Mouse (Mus musculus) forebrain, embryonic 10.5 days (tissue): Measurements from ENCODE around the gene Lztfl1. TPM values are rescaled to one million over a fixed set of nuclear protein-coding genes. Genes with fewer than 3 reads are reported as not detected.
A peak's percentile ranks its signal among the peaks of the same experiment; 100 is the strongest.

ENCODE experiments used
- DNase-seq: peaks from one replicate; pipeline ENCODE4 v3.0.0-alpha.2; 2017; ENCODE audit warnings: low spot score; ENCODE audit errors: extremely low spot score
- H3K27ac ChIP-seq: fragments of 300-500 bp; sonication (generic); 2 replicates; pipeline ENCODE4 v1.5.1; 2016; ENCODE audit warnings: mild to moderate bottlenecking
- H3K27me3 ChIP-seq: fragments of 300-500 bp; sonication (generic); 2 replicates; pipeline ENCODE4 v1.6.1; 2016; ENCODE audit warnings: mild to moderate bottlenecking; ENCODE audit not compliant: poor library complexity, severe bottlenecking
- H3K36me3 ChIP-seq: fragments of 300-500 bp; sonication (generic); replicated peaks from 2 replicates; pipeline ENCODE4 v1.6.1; 2016; ENCODE audit warnings: mild to moderate bottlenecking, moderate library complexity
- H3K4me1 ChIP-seq: fragments of 300-500 bp; sonication (generic); 2 replicates; pipeline ENCODE4 v1.6.1; 2016
- H3K4me3 ChIP-seq: fragments of 300-500 bp; sonication (generic); 2 replicates; pipeline ENCODE4 v1.5.1; 2016; ENCODE audit warnings: mild to moderate bottlenecking, moderate library complexity
- H3K9me3 ChIP-seq: fragments of 300-500 bp; sonication (generic); 2 replicates; pipeline ENCODE4 v1.6.1; 2016; ENCODE audit warnings: mild to moderate bottlenecking, moderate library complexity
- WGBS: fragments of 180-500 bp; shearing (Covaris S2); methylation state at CpG from one replicate; pipeline ENCODE4 v1.1.7; 2016; 5-methylcytosine and 5-hydroxymethylcytosine counted together
- polyA plus RNA-seq: library from polyadenylated mRNA; unstranded; fragments of >200 nt; fragmentation: Nextera tagmentation; extraction: Ambion mirVana; gene quantifications from 2 replicates; pipeline ENCODE4 v1.2.1, GENCODE M21; 2016

The Lztfl1 gene
- polyA plus RNA-seq, 1 experiment from 2014 or later = 41.3 TPM

- H3K27me3 ChIP-seq = no peaks in the 10 kb centered on the region
- 75% methylated on average over 2 of the region's 2 CpGs for WGBS
- no peak overlapping the region for H3K27ac ChIP-seq
- no peaks in the 10 kb centered on the region for H3K36me3 ChIP-seq
- H3K9me3 ChIP-seq = no peaks in the 10 kb centered on the region
- no peak for DNase-seq
- H3K4me3 ChIP-seq = no peak overlapping the region
- H3K4me1 ChIP-seq = peaks cover 2% of the 10 kb centered on the region; the same call in 1 of the 2 replicates
Observed at GRCm38 (mm10) chr9:123722737-123723493, 5.4 kb upstream of the Lztfl1 start.

- H3K36me3 ChIP-seq = peaks cover 10% of the 10 kb centered on the region
- DNase-seq = no peak
- no peaks in the 10 kb centered on the region for H3K9me3 ChIP-seq
- peak overlapping the region; percentile 90 for H3K4me3 ChIP-seq
- peaks cover 15% of the 10 kb centered on the region for H3K4me1 ChIP-seq
- no peaks in the 10 kb centered on the region for H3K27me3 ChIP-seq
- H3K27ac ChIP-seq = no peak overlapping the region
- 77% methylated on average over 3 of the region's 3 CpGs for WGBS
Observed at GRCm38 (mm10) chr9:123716301-123716700, 1.2 kb downstream of the Lztfl1 start.

- DNase-seq = no peak
- Histone ChIP-seq H3K36me3 (peaks cover 39% of the 10 kb centered on the region), H3K27me3 (no peaks in the 10 kb centered on the region), H3K27ac (no peak overlapping the region), H3K4me3 (no peak overlapping the region), H3K9me3 (no peaks in the 10 kb centered on the region), H3K4me1 (peaks cover 14% of the 10 kb centered on the region)
- WGBS = 86% methylated on average over 2 of the region's 2 CpGs
Observed at GRCm38 (mm10) chr9:123713111-123713510, 4.4 kb downstream of the Lztfl1 start.

DNA sequence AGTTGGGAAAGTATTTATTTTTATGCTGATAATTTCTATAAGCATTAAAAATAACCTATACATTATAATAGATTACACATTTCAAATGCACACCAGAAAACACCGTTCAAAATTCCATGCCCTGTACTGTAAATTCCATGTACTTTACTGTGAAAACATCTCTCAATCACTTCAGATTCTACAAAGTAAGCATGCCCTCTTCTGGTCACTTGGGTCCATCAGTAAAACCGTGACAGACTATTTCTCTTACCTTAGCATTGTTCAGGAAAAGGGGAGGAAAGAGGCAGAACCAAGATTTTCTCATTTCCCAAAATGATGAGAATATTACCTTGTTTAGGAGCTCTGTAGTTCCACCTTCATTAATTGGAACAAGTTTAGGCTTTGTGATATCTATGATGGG is 8.3 kb downstream of the Lztfl1 start:
- DNase-seq = no peak
- WGBS = 47% methylated on average over 2 of the region's 2 CpGs
- Histone ChIP-seq H3K36me3 (peaks cover 57% of the 10 kb centered on the region), H3K9me3 (no peaks in the 10 kb centered on the region), H3K4me3 (no peak overlapping the region), H3K27ac (no peak overlapping the region), H3K4me1 (no peaks in the 10 kb centered on the region), H3K27me3 (no peaks in the 10 kb centered on the region)

DNA sequence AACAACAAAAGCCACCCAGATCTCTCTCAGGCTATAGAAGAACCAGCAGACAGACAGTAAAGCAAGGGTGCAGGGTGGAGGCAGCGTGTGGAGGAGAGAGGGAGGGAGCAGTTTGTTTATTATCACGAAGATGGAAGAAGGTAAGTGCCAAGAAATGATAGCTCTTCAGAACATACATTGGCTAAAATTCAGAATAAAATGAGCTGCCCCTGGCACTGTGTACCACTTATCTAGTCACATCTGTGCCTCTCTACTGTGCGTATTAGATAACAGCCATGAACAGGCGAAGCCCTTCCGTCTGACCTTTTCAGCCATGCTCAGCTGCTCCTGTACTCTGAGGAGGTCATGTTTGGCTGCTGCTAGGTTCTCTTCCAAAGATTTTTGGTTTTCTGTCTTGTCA is 15.7 kb downstream of the Lztfl1 start:
- no peak overlapping the region for H3K4me3 ChIP-seq
- H3K27ac ChIP-seq = no peak overlapping the region
- no peaks in the 10 kb centered on the region for H3K4me1 ChIP-seq
- DNase-seq = no peak
- H3K9me3 ChIP-seq = no peaks in the 10 kb centered on the region
- 88% methylated on average over 5 of the region's 5 CpGs for WGBS
- no peaks in the 10 kb centered on the region for H3K27me3 ChIP-seq
- H3K36me3 ChIP-seq = peaks cover 43% of the 10 kb centered on the region

DNA sequence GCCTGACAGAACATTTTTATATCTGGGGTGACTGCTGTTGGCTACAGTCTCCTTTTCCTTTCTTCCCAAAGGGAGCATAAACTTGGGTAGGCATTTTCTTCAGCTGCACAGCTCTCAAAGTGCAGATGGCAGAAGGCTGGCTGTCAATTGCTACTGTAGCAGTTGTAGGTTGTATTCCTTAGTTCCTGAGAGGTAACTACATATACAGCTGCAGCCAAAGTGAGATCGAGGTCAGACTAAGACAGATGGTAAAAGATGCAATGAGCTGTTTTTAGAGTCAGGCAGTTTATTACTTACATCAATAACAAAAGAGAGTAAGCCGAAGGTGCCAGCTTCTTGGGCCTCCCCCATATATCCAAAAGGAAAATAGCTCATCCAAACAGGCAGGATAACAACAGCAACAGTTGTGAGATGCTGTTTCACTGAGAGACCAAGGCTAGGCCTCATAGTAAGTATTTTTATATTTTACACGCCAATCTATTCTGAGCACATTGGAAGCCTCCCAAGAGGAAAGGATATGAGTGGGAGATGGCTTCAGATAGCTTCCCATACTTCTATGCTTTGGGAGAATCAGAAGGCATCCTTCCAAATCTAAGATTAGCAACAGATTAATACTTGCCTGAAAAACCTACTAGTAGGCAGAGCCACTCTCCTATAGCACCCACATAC is 21.7 kb downstream of the Lztfl1 start:
- no peak overlapping the region for H3K27ac ChIP-seq

DNA sequence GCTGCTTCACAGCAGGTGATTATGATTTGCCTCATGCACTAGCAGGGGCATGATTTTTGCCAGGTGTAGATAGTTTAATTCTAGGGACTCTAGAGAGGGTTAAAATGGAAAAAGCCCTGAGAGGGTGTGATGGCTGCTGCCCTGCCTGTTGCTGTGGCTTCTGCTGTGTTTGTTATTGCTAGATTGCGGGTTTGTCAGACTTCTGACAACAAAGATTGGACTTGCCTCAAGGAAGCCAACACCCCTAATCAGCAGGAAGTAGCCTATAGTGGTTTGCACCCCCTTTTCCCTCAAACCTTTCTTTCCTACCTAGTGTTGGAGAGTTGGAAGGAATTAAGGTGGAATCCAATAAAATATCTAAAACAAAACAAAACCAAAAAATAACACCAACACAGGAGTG is 29.3 kb downstream of the Lztfl1 start:
- DNase-seq = no peak
- Histone ChIP-seq H3K4me1 (peaks cover 7% of the 10 kb centered on the region), H3K4me3 (no peak overlapping the region), H3K36me3 (peaks cover 10% of the 10 kb centered on the region), H3K27me3 (peaks cover 6% of the 10 kb centered on the region; the same call in 1 of the 2 replicates), H3K27ac (no peak overlapping the region), H3K9me3 (no peaks in the 10 kb centered on the region)
- WGBS = 81% methylated on average over 1 of the region's 1 CpGs

More for the DNA sequence above, 21.7 kb downstream of the Lztfl1 start:
- H3K9me3 ChIP-seq = no peaks in the 10 kb centered on the region
- H3K4me3 ChIP-seq = no peak overlapping the region
- H3K27me3 ChIP-seq = no peaks in the 10 kb centered on the region
- H3K4me1 ChIP-seq = no peaks in the 10 kb centered on the region
- no peak for DNase-seq
- peaks cover 24% of the 10 kb centered on the region for H3K36me3 ChIP-seq
- 95% methylated on average over 3 of the region's 3 CpGs for WGBS

DNA sequence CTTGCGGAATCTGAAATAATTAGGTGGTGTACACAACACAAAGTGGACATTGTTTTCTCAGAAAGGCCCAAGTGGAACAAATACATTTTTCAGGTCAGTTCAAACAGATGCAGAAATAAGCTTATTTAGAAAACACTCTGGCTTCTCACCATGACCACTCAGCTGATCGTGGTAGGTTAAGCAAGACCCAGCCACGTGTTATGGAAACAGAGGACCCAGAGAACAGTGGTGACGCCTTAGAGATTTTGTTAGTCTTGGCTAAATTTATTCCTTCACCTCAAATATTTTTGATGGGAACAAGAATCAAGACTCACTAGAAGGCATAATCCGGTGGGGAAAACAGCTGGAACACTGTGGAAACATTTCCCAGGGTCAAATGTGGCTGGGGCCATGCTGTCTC is 31.3 kb downstream of the Lztfl1 start:
- Histone ChIP-seq H3K4me3 (no peak overlapping the region), H3K27me3 (peaks cover 21% of the 10 kb centered on the region), H3K9me3 (no peaks in the 10 kb centered on the region), H3K36me3 (peaks cover 1% of the 10 kb centered on the region; the same call in 1 of the 2 replicates), H3K27ac (no peak overlapping the region), H3K4me1 (peaks cover 7% of the 10 kb centered on the region)
- WGBS = 69% methylated on average over 5 of the region's 5 CpGs
- DNase-seq = no peak

DNA sequence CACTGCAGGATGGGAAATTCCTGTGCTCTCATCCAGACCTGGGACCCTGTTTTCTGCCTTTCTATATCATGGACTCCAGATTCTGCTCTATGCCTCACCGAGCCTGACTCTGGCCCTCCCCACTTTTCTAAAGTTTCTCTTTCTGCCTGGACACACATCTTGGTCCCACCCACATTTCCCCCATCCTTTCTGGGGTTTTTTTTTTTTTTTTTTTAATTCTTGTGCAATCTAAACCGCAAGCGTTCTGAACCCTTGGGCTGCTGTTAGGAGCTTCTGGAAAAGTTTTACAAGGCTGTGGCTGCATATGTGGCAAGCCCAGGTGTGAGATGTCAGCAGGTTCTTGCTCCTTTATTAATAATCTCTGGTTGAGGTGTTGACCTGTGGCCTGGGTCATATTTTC is 33.8 kb downstream of the Lztfl1 start:
- DNase-seq = no peak
- 70% methylated on average over 3 of the region's 3 CpGs for WGBS
- Histone ChIP-seq H3K9me3 (no peaks in the 10 kb centered on the region), H3K4me3 (no peak overlapping the region), H3K27ac (no peak overlapping the region), H3K4me1 (peaks cover 12% of the 10 kb centered on the region), H3K36me3 (no peaks in the 10 kb centered on the region), H3K27me3 (peaks cover 46% of the 10 kb centered on the region)

DNA sequence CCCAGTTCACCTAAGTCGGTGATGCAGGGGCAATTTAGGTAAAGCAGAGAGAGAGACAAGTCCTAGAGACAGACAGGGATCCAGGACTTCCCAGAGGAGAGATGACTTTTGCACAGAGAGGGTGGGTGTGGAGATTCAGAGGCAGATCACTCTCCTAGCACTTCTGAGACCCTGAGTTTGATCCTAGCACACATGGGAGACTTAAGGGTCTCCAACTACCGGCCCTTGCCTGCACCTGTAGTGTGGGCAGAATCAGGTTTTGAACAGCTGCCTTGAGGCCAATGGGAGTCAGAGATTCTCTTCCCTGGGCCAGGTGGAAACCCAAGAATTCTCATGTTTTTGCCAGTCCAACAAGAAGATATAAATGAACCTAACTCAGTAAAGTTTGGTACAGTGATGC is 38.3 kb downstream of the Lztfl1 start:
- H3K4me3 ChIP-seq = peak overlapping the region; percentile 55
- H3K4me1 ChIP-seq = peaks cover 12% of the 10 kb centered on the region
- WGBS = 27% methylated on average over 2 of the region's 2 CpGs
- DNase-seq = no peak
- no peaks in the 10 kb centered on the region for H3K36me3 ChIP-seq
- H3K27me3 ChIP-seq = peaks cover 90% of the 10 kb centered on the region
- H3K27ac ChIP-seq = no peak overlapping the region
- H3K9me3 ChIP-seq = no peaks in the 10 kb centered on the region

- H3K27me3 ChIP-seq = peaks cover 89% of the 10 kb centered on the region
Observed at GRCm38 (mm10) chr9:123678327-123679105, 39.0 kb downstream of the Lztfl1 start, which contains the start of the genes Ccr9 and Slc6a20a. Gene Ccr9 (plus strand): TSS chr9:123678439. Gene Slc6a20a (minus strand): TSS chr9:123678885.

GRCm38 (mm10) chr9:123665645-123666044 is 51.9 kb downstream of the Lztfl1 start:
- Histone ChIP-seq H3K27ac (no peak overlapping the region), H3K9me3 (no peaks in the 10 kb centered on the region), H3K36me3 (no peaks in the 10 kb centered on the region), H3K27me3 (no peaks in the 10 kb centered on the region), H3K4me1 (no peaks in the 10 kb centered on the region), H3K4me3 (no peak overlapping the region)
- 53% methylated on average over 5 of the region's 5 CpGs for WGBS
- no peak for DNase-seq

More at GRCm38 (mm10) chr9:123678327-123679105, 39.0 kb downstream of the Lztfl1 start, which contains the start of the genes Ccr9 and Slc6a20a:
- WGBS = under 1% methylated on average over 73 of the region's 73 CpGs
- peaks cover 12% of the 10 kb centered on the region for H3K4me1 ChIP-seq
- no peak within 1 kb of the TSS for H3K27ac ChIP-seq
- DNase-seq = peak; percentile 51
- H3K4me3 ChIP-seq = peak within 1 kb of the TSS; percentile 55
- H3K9me3 ChIP-seq = no peaks in the 10 kb centered on the region
- no peaks in the 10 kb centered on the region for H3K36me3 ChIP-seq
